ENCODE assay signal across 8 mouse cellular contexts in the genomic region with DNA sequence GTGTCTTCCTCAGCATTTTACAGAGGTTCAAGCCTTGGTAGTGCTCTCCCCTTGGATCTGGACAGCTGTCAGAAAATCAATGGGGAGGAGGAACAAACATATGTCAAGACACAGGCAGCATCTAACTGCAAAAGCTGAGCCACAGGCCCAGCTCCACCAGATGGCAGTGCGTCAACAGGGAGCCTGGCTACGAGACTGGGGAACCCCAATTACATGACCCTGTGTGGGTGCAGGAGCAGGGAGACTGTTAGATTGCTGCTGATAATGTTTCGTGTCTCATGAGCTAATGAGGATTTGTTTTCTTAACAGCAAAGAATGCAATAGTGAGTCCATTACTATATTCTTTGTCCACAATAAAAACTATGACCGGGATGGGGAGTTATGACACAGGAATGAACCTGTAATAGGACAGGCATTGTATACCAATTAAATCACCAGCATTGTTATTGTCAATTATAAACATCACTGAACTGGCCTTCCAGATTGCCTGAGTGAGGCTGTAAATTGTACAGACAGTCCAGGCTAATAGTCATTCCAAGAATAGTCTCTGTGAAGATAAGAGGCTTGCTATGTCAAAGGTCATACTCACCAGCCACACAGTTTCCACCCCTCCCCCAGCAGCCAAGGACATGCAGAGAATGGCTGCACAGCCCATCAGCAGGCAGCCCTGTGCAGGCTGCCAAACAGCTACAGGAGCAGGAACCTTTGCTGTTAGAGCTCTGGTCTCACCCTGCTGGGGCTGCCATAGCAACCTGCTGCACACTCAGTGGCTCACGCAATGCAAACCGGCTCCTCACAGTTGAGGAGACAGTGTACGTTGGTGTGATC. TPM values are rescaled to one million over a fixed set of nuclear protein-coding genes. Genes with fewer than 3 reads are reported as not detected.
DNase-seq lines count a peak whose midpoint lies in the region; TF ChIP-seq lines count a peak whose summit lies in the region.

No protein-coding gene starts in this region.

- no peak overlapping the region for H3K27ac ChIP-seq in gastrocnemius, adult 2 months

- no peak overlapping the region for H3K4me3 ChIP-seq in gastrocnemius, adult 2 months

- DNase-seq in R1 (ENCODE audit: low read depth, low spot score): peak; percentile 84
- DNase-seq in cerebellum, postnatal 25 days: peak; percentile 51 to 73
- DNase-seq in gastrocnemius, adult 2 months: peak; percentile 61
- DNase-seq in induced T-regulatory cell, adult 2 months (ENCODE audit: low read depth): peak; percentile 1
- DNase-seq in left cerebral cortex, adult 11 months (ENCODE audit: low spot score): peak; percentile 59
- peak; percentile 69 for DNase-seq in lung, postnatal 14 days
- DNase-seq in right cerebral cortex, adult 18-20 months: peak; percentile 62
- DNase-seq in natural killer cell, adult 2 months (ENCODE audit: low spot score in 2 of 2): no peak

- intact Hi-C loops in gastrocnemius, adult 2 months (cut with DNase I): loop anchor here (1.0 kb wide), 1 partner anchor 186 kb away; no protein-coding TSS in a partner anchor

- TF ChIP-seq CTCF in gastrocnemius, adult 2 months (IDR thresholded peaks at IDR 0.05): peak; percentile 84

RNA-seq across cellular contexts. Expression of a gene that starts 58.8 kb away (rescaled TPM):
- total RNA-seq in gastrocnemius, adult 2 months (2021): 10 to 100 TPM; 13.7 to 35.5 TPM

Comparison
In these comparisons a context has a peak if more than half of its experiments do, and no peak if none do; other contexts are left out.
1. DNase-seq: peak in R1 (single experiment), cerebellum, postnatal 25 days (2 of 2), gastrocnemius, adult 2 months (single experiment), induced T-regulatory cell, adult 2 months (single experiment), left cerebral cortex, adult 11 months (single experiment), lung, postnatal 14 days (single experiment) and right cerebral cortex, adult 18-20 months (single experiment); none in natural killer cell, adult 2 months (0 of 2).